Mouse (Mus musculus): Measurements from ENCODE around the gene Grik4.

DNA sequence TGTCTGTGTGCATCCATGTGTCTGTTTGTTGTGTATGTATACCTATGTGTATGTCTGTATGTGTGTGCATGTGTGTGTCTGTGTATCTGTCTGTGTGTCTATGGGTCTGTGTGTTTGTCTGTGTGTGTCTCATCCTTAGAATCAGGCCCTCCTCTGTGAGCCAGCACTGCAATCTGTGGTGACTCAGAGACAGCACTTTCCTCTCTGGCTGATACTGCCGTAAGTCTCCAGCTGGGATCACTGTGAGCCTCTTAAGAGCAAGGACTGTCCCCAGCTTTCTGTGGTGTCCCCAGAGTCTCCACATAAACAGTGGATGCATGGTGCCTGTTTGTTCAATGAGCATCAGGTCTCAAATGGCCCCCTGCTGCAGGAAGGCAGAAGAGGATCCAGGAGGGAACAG is 127.5 kb downstream of the Grik4 start:
- TF ChIP-seq CHD2 (IDR thresholded peaks at IDR 0.05; ENCODE audit: low read length) = no peak
- TF ChIP-seq CTCF (conservative IDR thresholded peaks at IDR 0.05 in 1 of 2, IDR thresholded peaks at IDR 0.05 in 1 of 2; ENCODE audit: low read depth in 2 of 2, low read length in 2 of 2) = no peak
- TF ChIP-seq MEF2A (IDR thresholded peaks at IDR 0.05; ENCODE audit: borderline replicate concordance, low read depth, low read length) = no peak
- TF ChIP-seq POLR2A (IDR thresholded peaks at IDR 0.05; ENCODE audit: low read depth, low read length) = no peak
- no peak for TF ChIP-seq ZKSCAN1 (IDR thresholded peaks at IDR 0.05; ENCODE audit: borderline replicate concordance, low read depth, low read length)
- TF ChIP-seq UBTF (IDR thresholded peaks at IDR 0.05; ENCODE audit: low read depth, low read length) = no peak
- TF ChIP-seq CHD1 (IDR thresholded peaks at IDR 0.05; ENCODE audit: low read depth, low read length) = no peak
- no peak for TF ChIP-seq ETS1 (conservative IDR thresholded peaks at IDR 0.05; ENCODE audit: low read depth, low read length)
- no peak for TF ChIP-seq EP300 (IDR thresholded peaks at IDR 0.05; ENCODE audit: low read length)
- no peak for TF ChIP-seq MAX (IDR thresholded peaks at IDR 0.05; ENCODE audit: low read length)
- TF ChIP-seq PAX5 (IDR thresholded peaks at IDR 0.05; ENCODE audit: low read length) = no peak

Data from CH12.LX (cell line).